Comparison of ENCODE assay signal across 27 mouse cellular contexts in genomic region chr13:56299336-56299735, GRCm38 (mm10). TPM values are rescaled to one million over a fixed set of nuclear protein-coding genes. Genes with fewer than 3 reads are reported as not detected.
"Had no signal": no experiment of that assay in that cellular context is flagged by ENCODE, and none has a peak within 500 bp of the region (broad histone marks: within the 10 kb centered on the region; RNA-seq: fewer than 3 reads in every experiment).

No protein-coding gene starts in this region.

- H3K4me3 ChIP-seq: limb, embryonic 10.5 days; limb, embryonic 13.5 days; liver, embryonic 12.5 days; liver, embryonic 15.5 days; midbrain, embryonic 10.5 days; neural tube, embryonic 12.5 days; neural tube, embryonic 15.5 days had no signal

- H3K4me2 ChIP-seq: limb, embryonic 13.5 days; liver, embryonic 12.5 days; liver, embryonic 15.5 days; neural tube, embryonic 12.5 days; neural tube, embryonic 15.5 days had no signal

- H3K9me3 ChIP-seq: limb, embryonic 10.5 days; liver, embryonic 12.5 days; liver, embryonic 15.5 days; neural tube, embryonic 15.5 days had no signal

- DNase-seq: kidney, adult 2 months; kidney, postnatal 36 days; liver; lung, adult 18-20 months; lung, postnatal 10 days; lung, postnatal 36 days; midbrain, embryonic 14.5 days; right cerebral cortex, adult 18-20 months; right cerebral cortex, postnatal 14 days; right cerebral cortex, postnatal 4 days; thymus, adult 2 months; thymus, postnatal 14 days; thymus, postnatal 4 days had no signal

- H3K36me3 ChIP-seq: limb, embryonic 10.5 days; limb, embryonic 13.5 days; liver, embryonic 12.5 days; liver, embryonic 15.5 days; midbrain, embryonic 10.5 days; neural tube, embryonic 12.5 days; neural tube, embryonic 15.5 days had no signal

- ATAC-seq: intestine, embryonic 16.5 days; liver, embryonic 12.5 days had no signal

- H3K27ac ChIP-seq: kidney, postnatal 0 days; limb, embryonic 10.5 days; limb, embryonic 13.5 days; liver, embryonic 12.5 days; liver, embryonic 15.5 days; midbrain, embryonic 10.5 days; neural tube, embryonic 12.5 days; neural tube, embryonic 15.5 days; stomach, postnatal 0 days had no signal

- H3K4me1 ChIP-seq: liver, embryonic 15.5 days had no signal

- H3K9ac ChIP-seq: limb, embryonic 13.5 days; liver, embryonic 12.5 days; liver, embryonic 15.5 days; neural tube, embryonic 12.5 days; neural tube, embryonic 15.5 days had no signal

RNA-seq across cellular contexts. Expression of gene Cxcl14, which starts 3.0 kb away (rescaled TPM):
- total RNA-seq: megakaryocyte progenitor cell, adult 5-6 weeks had no signal

RNA-seq across cellular contexts. Expression of gene Neurog1, which starts 47.4 kb away (rescaled TPM):
- total RNA-seq: layer of hippocampus, postnatal 10 days; megakaryocyte progenitor cell, adult 5-6 weeks had no signal
- polyA plus RNA-seq: intestine, embryonic 16.5 days; kidney, adult 2 months; kidney, embryonic 14.5 days; kidney, postnatal 0 days; limb, embryonic 10.5 days; limb, embryonic 13.5 days; liver, embryonic 12.5 days; liver, embryonic 15.5 days; stomach, embryonic 14.5 days; stomach, postnatal 0 days had no signal
